Mouse (Mus musculus) megakaryocyte, embryonic 14.5 days (primary cell): ENCODE results near the gene Celf2.

Experiments
- FLI1 ChIP-seq: IDR thresholded peaks from 2 replicates; pipeline ENCODE4 v1.6.1; 2012; ENCODE audit warnings: low read length, inconsistent platforms, mixed read lengths
- GATA1 ChIP-seq: IDR thresholded peaks from 3 replicates; pipeline ENCODE4 v1.6.1; 2012; ENCODE audit warnings: mixed read lengths, low read length, inconsistent platforms, borderline replicate concordance

DNA sequence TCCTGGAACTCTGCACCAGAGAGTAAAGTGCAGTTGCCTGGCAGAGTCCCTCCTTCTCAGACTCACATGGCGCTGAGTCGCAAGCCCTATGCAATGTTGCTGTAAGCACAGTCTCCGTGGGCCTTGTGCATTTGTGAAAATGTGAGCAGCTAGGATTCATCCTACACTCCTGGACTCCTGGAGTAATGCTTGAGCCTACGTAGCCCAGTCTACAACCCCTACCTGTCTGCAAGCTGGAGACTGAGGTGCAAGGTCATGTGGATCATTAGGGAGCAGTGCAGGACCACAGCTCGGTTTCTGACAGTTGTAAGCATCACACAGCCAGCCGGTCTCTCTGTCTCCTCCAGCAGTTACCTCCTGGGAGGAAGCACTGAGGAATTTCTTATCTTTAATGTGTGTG lies 1019.3 kb downstream of the Celf2 start:
- TF ChIP-seq GATA1 (no peak), FLI1 (no peak)
